Mouse (Mus musculus): ENCODE results near the gene Surf4.

DNA sequence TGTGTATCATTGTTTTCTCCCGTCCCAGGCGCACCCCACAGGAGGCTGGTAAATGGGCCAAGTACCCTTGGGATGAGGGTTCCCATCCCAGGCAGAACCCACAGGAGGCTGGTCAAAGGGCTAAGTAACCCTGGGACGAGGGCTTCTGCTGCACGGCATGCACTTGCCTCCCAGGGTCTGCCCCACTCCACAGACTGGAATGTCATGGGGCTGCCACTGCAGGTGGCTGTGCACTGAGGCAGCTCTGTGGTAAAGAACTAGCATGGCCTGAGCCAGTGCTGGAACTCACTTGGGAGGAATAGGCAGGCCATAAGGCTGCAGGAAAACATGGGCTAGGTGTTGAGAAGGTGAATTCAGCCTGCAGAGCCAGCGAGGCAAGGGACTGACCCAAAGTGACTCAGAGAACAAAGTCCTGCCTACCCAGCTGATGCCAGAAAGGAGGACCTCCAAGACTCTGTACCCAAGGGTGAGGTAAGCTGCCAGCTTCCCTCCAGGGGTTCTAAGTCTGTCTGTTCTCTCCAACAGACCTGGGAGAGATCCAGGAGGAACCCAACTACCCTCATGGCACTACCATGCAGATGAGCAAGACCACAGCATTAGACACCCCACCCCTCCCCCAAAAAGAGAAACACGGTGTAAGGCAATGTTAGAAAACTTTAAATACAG lies 13.4 kb downstream of the Surf4 start:
- no peak for TF ChIP-seq CTCF (IDR thresholded peaks at IDR 0.05; ENCODE audit: insufficient read depth, low read length)
- no peak for TF ChIP-seq POLR2A (IDR thresholded peaks at IDR 0.05; ENCODE audit: borderline replicate concordance, extremely low read depth, low read depth, low read length)
